Mouse (Mus musculus) granulocyte monocyte progenitor cell, adult 5-6 weeks (primary cell): ENCODE data around the gene Slc37a3. TPM values are rescaled to one million over a fixed set of nuclear protein-coding genes. Genes with fewer than 3 reads are reported as not detected.
"Not testable (repeated sequence)": the region's sequence is repeated elsewhere in the genome, so short reads cannot be mapped to it uniquely, and the experiment has no call there.

Source experiments
- ATAC-seq: replicated peaks from 2 replicates; pipeline ENCODE4 v1.8.0; 2016; ENCODE audit warnings: mild to moderate bottlenecking, moderate TSS enrichment, inconsistent platforms; ENCODE audit not compliant: poor library complexity, severe bottlenecking
- total RNA-seq, 2 experiments: library from RNA; stranded (forward) in 1 of 2; stranded (reverse) in 1 of 2; fragments of 200-712, 200-1000 nt in 1 of 2; fragments of >200 nt in 1 of 2; fragmentation: Nextera tagmentation in 1 of 2; gene quantifications; 2 replicates each; pipeline ENCODE4 v1.2.3; 2014 to 2017

Gene Slc37a3
- total RNA-seq (2014; fragmentation: Nextera tagmentation) (0.88 TPM in 1 of 2 replicates, not detected in the other), total RNA-seq (2017) (0.26 and 0.41 TPM in 2 replicates)

DNA sequence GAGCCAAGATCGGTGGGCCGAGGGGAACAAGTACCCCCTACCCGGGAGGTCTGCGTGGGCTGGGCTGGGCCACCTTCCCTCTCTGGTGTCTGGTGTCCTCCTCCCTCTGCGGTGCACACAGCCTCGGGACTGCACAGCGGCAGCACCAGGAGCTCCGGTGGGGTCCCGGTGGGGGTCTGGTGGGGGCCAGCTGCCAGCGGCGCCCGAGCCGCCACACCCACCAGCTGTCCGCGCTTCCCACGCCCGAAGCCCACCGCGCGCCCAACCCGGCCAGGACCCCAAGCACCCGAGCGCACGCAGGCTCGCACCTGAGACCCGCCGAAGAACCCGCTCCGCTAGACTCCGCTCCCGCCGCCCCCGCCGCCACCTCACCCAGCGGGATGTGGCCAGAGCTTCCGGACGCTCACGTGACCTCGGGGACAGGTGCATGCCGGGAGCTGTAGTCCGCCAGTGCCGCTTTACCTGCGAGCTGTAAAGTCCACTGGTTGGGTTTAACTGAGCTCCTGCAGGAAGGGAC is at the start of gene Slc37a3:
Gene Slc37a3, minus strand, starts transcription at position 365 of the 517 bp plus-strand sequence.
- ATAC-seq: no peak

DNA sequence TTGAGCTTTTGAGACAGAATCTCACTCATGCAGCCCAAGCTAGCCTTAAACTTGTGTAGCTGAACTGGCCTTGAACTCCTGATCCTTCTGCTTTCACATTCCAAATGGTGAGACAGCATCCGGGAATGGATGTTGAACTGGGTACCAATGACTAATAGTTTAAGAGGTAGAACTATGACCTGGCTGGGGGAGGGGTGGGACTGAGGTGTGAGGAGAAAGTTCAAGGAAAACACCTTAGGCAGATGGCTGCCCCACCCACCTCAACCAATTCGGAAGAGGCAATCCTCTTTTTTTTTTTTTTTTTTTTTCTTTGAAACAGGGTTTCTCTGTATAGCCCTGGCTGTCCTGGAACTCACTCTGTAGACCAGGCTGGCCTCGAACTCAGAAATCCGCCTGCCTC is 49.2 kb upstream of the Slc37a3 start:
- ATAC-seq: no peak

GRCm38 (mm10) chr6:39425181-39425580 is 47.7 kb upstream of the Slc37a3 start:
- no peak for ATAC-seq

- no peak for ATAC-seq
Measured at GRCm38 (mm10) chr6:39423686-39424085, 46.2 kb upstream of the Slc37a3 start.

GRCm38 (mm10) chr6:39423130-39423551 is 45.7 kb upstream of the Slc37a3 start:
- no peak for ATAC-seq

GRCm38 (mm10) chr6:39420867-39421266 is 43.4 kb upstream of the Slc37a3 start:
- ATAC-seq: no peak

GRCm38 (mm10) chr6:39419851-39420721 is 42.6 kb upstream of the Slc37a3 start, which contains the start of gene Mkrn1:
TSS of gene Mkrn1 (minus strand) at chr6:39420462.
- peak; percentile 82 for ATAC-seq

DNA sequence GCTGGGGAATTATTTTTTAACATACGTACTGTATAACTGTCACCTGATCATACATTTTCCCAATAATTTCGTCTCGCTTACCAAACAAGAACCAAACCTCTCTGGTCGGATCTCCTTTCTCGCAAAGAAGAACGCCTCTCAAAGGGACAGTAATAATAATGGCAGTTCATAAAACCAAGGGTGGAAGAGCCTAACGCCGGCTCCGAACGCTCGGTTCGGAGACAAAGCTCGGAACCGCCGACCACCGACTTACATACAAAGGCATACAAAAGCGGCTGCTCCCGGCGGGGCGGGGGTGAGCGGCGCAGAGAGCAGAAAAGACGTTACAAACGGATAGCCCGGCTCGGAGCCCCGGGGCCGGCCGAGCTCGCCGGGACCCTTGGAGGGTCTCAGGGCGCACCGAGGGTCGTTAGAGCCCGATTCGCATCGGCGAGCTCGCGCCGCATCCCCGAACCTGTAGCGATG is 41.9 kb upstream of the Slc37a3 start:
- ATAC-seq: peak; percentile 2; the same call in 1 of the 2 replicates

GRCm38 (mm10) chr6:39416654-39417053 is 39.2 kb upstream of the Slc37a3 start:
- not testable (repeated sequence) for ATAC-seq

GRCm38 (mm10) chr6:39415762-39416161 is 38.3 kb upstream of the Slc37a3 start:
- ATAC-seq: peak; percentile 34

DNA sequence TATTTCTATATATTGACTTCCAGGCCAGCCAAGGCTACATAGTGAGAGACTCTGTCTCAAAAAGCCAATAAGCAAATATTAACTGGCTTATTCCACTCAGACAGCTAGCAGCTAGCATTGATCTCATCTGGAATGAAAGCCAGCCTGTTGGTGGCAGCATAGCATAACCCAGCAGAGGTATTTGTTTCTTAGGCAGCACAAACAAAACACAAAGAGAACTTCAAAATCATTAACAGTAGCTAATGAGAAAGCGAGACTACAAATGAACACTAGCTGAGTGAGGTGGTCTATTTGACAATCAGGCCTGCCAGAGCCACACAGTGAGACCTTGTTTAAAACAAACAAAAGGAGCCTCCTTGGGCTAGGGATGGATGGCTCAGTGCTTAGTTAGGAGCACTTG is 36.6 kb upstream of the Slc37a3 start:
- ATAC-seq: no peak

- ATAC-seq: no peak
Measured at GRCm38 (mm10) chr6:39406480-39406879, 29.0 kb upstream of the Slc37a3 start.

- no peak for ATAC-seq
Measured at GRCm38 (mm10) chr6:39403136-39403535, 25.7 kb upstream of the Slc37a3 start.

GRCm38 (mm10) chr6:39400343-39400742 is 22.9 kb upstream of the Slc37a3 start:
- ATAC-seq: no peak

- no peak for ATAC-seq
Measured at GRCm38 (mm10) chr6:39398342-39398741, 20.9 kb upstream of the Slc37a3 start.

DNA sequence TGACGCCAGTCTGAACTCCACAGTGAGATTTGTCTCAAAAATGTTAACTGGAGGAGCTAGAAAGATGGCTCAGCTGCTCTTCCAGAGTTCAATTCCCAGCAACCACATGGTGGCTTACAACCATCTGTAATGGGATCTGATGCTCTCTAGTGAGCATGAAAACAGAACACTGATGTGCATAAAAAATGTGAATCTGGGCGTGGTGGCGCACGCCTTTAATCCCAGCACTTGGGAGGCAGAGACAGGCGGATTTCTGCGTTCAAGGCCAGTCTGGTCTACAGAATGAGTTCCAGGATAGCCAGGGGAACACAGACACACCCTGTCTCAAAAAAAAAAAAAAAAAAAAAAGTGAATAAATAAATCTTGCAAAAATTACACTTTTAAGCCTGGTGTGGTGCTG is 19.6 kb upstream of the Slc37a3 start:
- no peak for ATAC-seq

DNA sequence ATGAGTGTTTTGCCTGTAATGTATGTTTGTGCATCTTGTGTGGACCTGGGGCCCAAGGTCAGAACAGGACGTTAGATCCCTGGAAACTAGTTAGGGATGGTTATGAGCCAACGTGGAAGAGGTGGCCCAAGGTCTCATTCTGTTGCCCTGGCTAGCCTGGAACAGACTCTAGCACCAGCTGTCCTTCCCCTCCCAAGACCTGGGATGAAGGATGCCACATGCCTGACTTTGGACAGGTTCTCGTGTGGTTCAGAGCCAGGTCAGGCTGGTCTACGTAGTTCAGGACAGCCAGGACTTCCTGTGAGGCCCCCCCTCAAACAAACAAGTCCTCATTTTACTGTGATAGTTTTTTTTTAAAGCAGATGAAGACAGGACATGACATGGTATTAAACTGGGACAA is 18.4 kb upstream of the Slc37a3 start:
- ATAC-seq: no peak

- no peak for ATAC-seq
Measured at GRCm38 (mm10) chr6:39395471-39395870, 18.0 kb upstream of the Slc37a3 start.

GRCm38 (mm10) chr6:39389988-39390387 is 12.5 kb upstream of the Slc37a3 start:
- ATAC-seq: no peak

GRCm38 (mm10) chr6:39381125-39381880 is 3.8 kb upstream of the Slc37a3 start, which contains the start of gene Rab19:
TSS of gene Rab19 (plus strand) at chr6:39381175.
- 0 out of 2 replicates have a peak, but pooled peaks have one; percentile 20 for ATAC-seq

- ATAC-seq: no peak
Measured at GRCm38 (mm10) chr6:39380276-39380675, 2.8 kb upstream of the Slc37a3 start.
